Mouse (Mus musculus): Measurements from ENCODE around the gene Gpnmb.

- TF ChIP-seq USF1 (IDR thresholded peaks at IDR 0.05; ENCODE audit: low read depth) = no peak
- TF ChIP-seq CTCF (IDR thresholded peaks at IDR 0.05; ENCODE audit: control insufficient read depth, insufficient read depth, insufficient read length) = no peak
- no peak for TF ChIP-seq FOSL1 (IDR thresholded peaks at IDR 0.05; ENCODE audit: insufficient read depth, low read length, poor library complexity, severe bottlenecking)
- TF ChIP-seq MAX (IDR thresholded peaks at IDR 0.05) = no peak
Measured at GRCm38 (mm10) chr6:49120370-49120769, 84.0 kb downstream of the Gpnmb start.

Data from C2C12 (cell line).